Mouse (Mus musculus): Measurements from ENCODE around the gene B4gat1. TPM values are rescaled to one million over a fixed set of nuclear protein-coding genes. Genes with fewer than 3 reads are reported as not detected.

Gene B4gat1
- total RNA-seq, 2 experiments from 2014 or later: 27.8 to 43.5 TPM

GRCm38 (mm10) chr19:5058801-5059771, 20.5 kb downstream of the B4gat1 start:
- DNase-seq: no peak

- no peak for DNase-seq
Measured at GRCm38 (mm10) chr19:5060365-5061330, 22.0 kb downstream of the B4gat1 start.

DNA sequence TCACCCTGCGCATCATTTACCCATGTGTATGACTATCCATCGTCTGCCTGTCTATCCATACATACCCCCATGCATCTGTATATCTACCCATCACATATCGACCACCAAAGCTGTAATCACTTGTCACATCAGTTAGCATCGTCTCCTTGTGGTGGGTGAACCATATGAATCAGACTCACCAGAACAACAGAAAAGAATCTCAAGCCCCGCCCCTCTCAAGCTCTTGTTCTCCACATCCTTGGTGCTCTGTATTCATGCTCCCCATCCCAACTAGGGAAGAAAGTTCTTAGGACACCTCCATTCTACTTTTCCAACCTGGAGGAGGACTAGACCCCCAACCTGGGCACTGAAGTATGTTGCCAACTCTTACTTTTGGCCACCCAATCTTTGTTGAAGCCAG, 23.4 kb downstream of the B4gat1 start:
- no peak for DNase-seq

GRCm38 (mm10) chr19:5062446-5062845, 23.8 kb downstream of the B4gat1 start:
- DNase-seq: no peak

DNA sequence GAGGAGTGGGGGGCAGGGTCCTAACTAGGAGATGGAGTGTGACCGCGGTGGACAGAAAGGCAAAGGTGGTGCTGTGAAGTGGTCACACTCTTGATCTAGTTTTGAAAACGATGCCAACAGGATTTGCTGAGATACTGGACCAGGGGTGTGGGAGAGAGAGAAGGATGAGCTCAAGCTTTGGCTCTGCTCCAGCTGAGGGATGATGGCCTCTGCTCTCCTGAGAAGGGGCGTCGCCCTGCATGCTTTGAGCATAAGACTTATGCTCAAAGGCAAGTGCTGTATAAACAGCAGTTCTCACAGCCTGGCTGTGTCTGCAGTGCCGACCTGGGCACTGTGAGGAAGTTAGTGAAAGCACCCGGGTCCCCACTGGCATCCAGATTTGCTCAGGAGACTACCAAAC, 26.5 kb downstream of the B4gat1 start:
- no peak for DNase-seq

DNA sequence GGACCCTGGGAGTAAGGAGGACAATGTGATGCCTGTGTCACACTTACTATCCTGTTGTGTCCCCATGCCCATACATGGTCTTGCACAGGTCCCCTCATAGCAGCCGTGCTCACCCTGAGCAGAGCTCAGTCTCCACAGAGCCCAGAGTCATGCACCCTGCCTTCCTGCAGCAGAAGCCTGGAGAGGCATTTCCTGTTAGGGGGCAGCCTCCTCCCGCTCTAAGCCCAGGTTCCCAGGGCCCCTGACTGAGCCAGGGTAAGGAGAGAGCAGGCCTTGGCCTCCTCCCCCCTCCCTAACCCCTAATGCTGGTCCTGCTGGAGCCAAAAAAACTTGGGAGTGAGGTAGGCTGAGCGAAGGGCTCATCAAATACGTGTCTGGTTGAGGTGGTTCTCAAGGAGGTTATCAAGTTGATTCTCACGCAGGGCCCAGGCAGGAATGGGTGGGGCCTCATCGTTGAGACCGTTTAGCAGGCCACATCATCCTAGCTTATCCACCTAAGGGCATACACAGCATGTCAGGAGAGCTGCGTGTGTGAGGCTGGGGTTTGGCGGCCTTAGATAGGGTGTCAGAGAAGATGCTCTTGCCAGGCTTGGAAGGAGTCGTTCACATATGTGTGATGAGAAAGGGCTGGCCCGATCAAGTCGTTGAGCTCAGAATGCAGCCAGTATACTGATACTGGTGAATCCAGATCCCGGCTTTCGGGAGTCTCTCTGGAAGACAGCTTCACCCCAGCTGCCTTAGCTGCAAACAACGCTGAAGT, 28.6 kb downstream of the B4gat1 start:
- no peak for DNase-seq

DNA sequence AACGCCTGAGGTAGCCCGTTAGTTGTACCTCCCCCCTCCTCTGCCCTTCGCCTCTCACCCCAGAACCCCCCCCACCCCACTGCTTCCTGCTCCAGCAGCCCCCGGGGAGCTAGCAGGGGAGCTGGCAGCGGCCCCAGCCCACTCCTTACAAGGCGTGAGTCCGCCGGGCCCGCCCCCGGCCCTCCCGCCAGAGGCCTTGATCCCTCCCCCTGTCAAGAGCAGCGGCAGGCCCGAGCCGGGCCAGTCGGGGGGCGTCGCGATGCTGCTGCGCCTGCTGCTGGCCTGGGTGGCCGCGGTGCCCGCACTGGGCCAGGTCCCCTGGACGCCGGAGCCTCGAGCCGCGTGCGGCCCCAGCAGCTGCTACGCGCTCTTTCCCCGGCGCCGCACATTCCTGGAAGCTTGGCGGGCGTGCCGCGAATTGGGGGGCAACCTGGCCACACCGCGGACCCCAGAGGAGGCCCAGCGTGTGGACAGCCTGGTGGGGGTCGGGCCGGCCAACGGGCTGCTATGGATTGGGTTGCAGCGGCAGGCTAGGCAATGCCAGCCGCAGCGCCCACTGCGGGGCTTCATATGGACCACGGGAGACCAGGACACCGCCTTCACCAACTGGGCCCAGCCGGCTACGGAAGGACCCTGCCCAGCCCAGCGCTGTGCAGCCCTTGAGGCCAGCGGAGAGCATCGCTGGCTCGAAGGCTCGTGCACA, 29.4 kb downstream of the B4gat1 start, which contains the start of gene Cd248:
TSS of gene Cd248 (plus strand) at position 212 of the 703 bp plus-strand sequence.
- peak; percentile 56 to 83 for DNase-seq

DNA sequence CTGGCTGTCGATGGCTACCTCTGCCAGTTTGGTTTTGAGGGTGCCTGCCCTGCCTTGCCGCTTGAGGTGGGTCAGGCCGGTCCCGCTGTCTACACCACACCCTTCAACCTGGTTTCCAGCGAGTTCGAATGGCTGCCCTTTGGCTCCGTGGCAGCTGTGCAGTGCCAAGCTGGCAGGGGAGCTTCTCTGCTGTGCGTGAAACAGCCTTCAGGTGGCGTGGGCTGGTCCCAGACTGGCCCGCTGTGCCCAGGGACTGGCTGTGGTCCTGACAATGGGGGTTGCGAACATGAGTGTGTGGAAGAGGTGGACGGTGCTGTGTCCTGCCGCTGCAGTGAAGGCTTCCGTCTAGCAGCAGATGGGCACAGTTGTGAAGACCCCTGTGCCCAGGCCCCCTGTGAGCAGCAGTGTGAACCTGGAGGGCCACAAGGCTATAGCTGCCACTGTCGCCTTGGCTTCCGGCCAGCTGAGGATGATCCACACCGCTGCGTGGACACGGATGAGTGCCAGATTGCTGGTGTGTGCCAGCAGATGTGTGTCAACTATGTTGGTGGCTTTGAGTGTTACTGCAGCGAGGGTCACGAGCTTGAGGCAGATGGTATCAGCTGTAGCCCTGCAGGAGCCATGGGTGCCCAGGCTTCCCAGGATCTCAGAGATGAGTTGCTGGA, 30.1 kb downstream of the B4gat1 start:
- DNase-seq: no peak

GRCm38 (mm10) chr19:5069486-5069885, 30.9 kb downstream of the B4gat1 start:
- no peak for DNase-seq

DNA sequence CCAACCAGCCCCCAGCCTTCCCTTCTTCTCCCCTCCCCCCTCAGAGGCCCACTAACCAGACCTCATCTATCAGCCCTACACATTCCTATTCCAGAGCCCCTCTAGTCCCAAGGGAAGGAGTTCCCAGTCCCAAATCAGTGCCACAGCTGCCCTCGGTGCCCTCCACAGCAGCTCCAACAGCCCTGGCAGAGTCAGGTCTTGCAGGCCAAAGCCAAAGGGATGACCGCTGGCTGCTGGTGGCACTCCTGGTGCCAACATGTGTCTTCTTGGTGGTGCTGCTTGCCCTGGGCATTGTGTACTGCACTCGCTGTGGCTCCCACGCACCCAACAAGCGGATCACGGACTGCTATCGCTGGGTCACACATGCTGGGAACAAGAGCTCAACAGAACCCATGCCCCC, 31.4 kb downstream of the B4gat1 start:
- no peak for DNase-seq

DNA sequence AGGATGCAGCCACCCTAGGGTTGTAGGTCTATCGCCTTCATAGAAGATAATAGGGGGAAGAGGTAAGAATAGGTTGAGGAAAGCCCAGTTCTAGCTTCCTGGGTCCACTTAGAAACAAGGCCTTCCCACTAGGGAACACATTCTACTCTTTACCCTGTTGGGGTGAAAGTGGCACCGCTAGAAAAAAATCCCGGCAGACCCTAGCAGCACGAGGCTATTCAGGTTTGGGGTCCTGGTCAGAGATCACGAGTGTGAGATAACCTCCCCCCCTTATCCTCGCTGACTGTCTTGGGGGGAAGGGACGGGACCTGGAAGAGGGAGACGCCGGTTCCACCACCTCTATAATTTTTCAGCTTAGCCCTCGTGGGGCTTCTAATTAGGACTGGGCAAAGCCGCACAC, 32.5 kb downstream of the B4gat1 start:
- DNase-seq: no peak

GRCm38 (mm10) chr19:5071545-5072369, 33.1 kb downstream of the B4gat1 start:
- peak; percentile 84 to 86 for DNase-seq

DNA sequence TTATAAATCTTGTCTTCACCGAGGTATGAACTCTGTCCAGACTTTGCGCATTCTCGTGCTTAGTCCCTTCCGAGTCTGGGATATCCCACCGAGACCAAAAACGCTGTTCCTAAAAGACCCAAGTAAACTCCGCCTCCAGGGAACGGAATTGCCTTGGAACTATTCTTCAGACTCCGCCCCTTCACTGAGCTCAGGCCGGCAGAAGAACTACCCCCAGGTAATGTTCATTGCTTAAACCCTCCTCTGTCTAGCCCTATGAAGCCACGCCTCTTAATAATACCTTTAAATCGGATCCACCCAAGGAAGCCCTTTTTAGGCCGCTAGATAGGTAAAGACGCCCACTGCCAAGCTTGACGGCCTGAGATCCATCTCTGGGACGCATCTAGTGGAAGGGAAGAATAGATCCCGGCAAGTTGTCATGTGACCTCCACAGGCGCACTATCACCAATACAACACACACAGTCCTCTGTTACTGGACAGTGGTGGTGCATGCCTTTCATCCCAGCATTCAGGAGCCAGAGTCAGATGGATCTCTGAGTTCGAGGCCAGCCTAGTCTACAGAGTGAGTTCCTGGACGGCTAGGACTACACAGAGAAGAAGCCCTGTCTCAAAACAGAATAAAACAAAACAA, 33.9 kb downstream of the B4gat1 start:
- DNase-seq: peak in 1 of 2 experiments; percentile 21

GRCm38 (mm10) chr19:5073028-5073427, 34.4 kb downstream of the B4gat1 start:
- peak; percentile 65 to 74 for DNase-seq

DNA sequence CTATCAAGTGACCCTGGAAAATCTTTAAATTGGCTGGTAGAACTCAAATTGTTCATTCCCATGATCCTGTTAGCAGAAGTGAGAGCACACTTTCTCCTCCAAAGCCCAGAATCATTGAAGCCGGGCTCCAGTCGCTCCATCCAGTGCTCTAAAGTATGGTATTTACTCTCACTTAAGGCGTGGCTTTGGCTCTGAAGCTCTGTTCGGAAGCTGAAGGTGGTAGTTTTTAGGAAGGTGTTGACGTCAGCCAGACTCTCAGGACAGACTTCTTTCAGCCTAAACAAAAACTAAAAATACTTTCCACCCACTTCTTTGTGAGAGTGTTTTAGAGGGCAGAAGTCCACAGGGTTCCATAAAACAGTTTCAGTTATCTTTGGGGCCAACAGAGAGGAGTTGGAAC, 34.9 kb downstream of the B4gat1 start:
- DNase-seq: no peak

GRCm38 (mm10) chr19:5079279-5079678, 40.7 kb downstream of the B4gat1 start:
- DNase-seq: no peak

GRCm38 (mm10) chr19:5082005-5082404, 43.4 kb downstream of the B4gat1 start:
- no peak for DNase-seq

GRCm38 (mm10) chr19:5082596-5082995, 44.0 kb downstream of the B4gat1 start:
- no peak for DNase-seq
